Comparison of ENCODE assay signal across 11 mouse cellular contexts in the genomic region with DNA sequence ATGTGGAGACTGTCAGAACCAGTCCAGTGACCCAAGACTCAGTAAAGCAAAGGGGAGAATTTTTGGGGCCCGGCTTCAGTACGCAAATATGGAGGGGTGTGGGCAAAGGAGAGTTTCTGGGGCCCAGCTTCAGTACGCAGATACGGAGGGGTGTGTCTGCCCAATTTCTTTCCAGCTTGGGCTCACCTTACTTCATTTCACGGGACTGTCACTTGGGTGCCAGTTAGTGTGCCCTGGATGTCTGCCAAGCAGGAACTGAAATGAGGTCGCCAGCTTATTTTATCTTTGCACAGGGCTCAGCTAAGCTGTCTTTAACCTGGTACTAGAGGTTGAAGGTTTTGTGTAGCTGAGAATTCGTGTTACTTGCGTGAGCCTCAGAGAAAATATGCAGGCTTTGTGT.
A peak's percentile ranks its signal among the peaks of the same experiment; 100 is the strongest.
DNase-seq lines count a peak whose midpoint lies in the region; ATAC-seq lines count a peak whose summit lies in the region.
"Had no signal": no experiment of that assay in that cellular context is flagged by ENCODE, and none has a peak within 500 bp of the region (broad histone marks: within the 10 kb centered on the region; RNA-seq: fewer than 3 reads in every experiment).

No protein-coding gene starts in this region.

- intact Hi-C loops in heart, postnatal 25 days (cut with DNase I) = loop anchor here (5.0 kb wide), 1 partner anchor 123 kb away; no protein-coding TSS in a partner anchor

- DNase-seq in heart, adult 11 months = peak; percentile 95
- no peak for DNase-seq in heart, postnatal 25 days (ENCODE audit: low spot score)
- DNase-seq in adrenal gland, postnatal 25 days = peak; percentile 8
- peak; percentile 71 to 77 for DNase-seq in kidney, postnatal 36 days
- DNase-seq in thymus, adult 18-20 months = no peak
- no peak for DNase-seq in right cerebral cortex, postnatal 25 days

- no peak overlapping the region for H3K4me3 ChIP-seq in heart, embryonic 13.5 days
- H3K4me3 ChIP-seq: limb, embryonic 13.5 days; midbrain, embryonic 15.5 days had no signal

- no peak for ATAC-seq in heart, embryonic 13.5 days (ENCODE audit: extremely low read depth, insufficient number of reproducible peaks, low FRiP score, low TSS enrichment)
- ATAC-seq in frontal cortex, adult (ENCODE audit: low TSS enrichment) = no peak
- ATAC-seq: midbrain, embryonic 15.5 days had no signal

- H3K9me3 ChIP-seq in heart, embryonic 13.5 days = no peaks in the 10 kb centered on the region
- H3K9me3 ChIP-seq: limb, embryonic 13.5 days; midbrain, embryonic 15.5 days had no signal

- H3K4me1 ChIP-seq in heart, embryonic 13.5 days = peaks cover 8% of the 10 kb centered on the region

- no peaks in the 10 kb centered on the region for H3K27me3 ChIP-seq in heart, embryonic 13.5 days (replicated peaks)
- H3K27me3 ChIP-seq: limb, embryonic 13.5 days; midbrain, embryonic 15.5 days had no signal

- H3K27ac ChIP-seq in heart, embryonic 13.5 days (replicated peaks) = 0 out of 2 replicates have a peak overlapping the region, but pooled peaks have one; percentile 4
- H3K27ac ChIP-seq: hindbrain, embryonic 14.5 days; limb, embryonic 13.5 days; midbrain, embryonic 15.5 days had no signal

- no peaks in the 10 kb centered on the region for H3K36me3 ChIP-seq in heart, embryonic 13.5 days
- H3K36me3 ChIP-seq: limb, embryonic 13.5 days; midbrain, embryonic 15.5 days had no signal

- H3K4me2 ChIP-seq in heart, embryonic 13.5 days = no peak overlapping the region
- H3K4me2 ChIP-seq: hindbrain, embryonic 14.5 days; limb, embryonic 13.5 days; midbrain, embryonic 15.5 days had no signal

- no peak overlapping the region for H3K9ac ChIP-seq in heart, embryonic 13.5 days
- H3K9ac ChIP-seq: hindbrain, embryonic 14.5 days; limb, embryonic 13.5 days; midbrain, embryonic 15.5 days had no signal

- WGBS in heart, embryonic 13.5 days = 59% methylated on average over 8 of the region's 8 CpGs

Comparison
In these comparisons a context has a peak if more than half of its experiments do, and no peak if none do; other contexts are left out.
1. DNase-seq: peak in heart, adult 11 months (single experiment), adrenal gland, postnatal 25 days (single experiment) and kidney, postnatal 36 days (2 of 2); none in heart, postnatal 25 days (single experiment), thymus, adult 18-20 months (0 of 2) and right cerebral cortex, postnatal 25 days (single experiment).